Mouse (Mus musculus) megakaryocyte, embryonic 14.5 days (primary cell): ENCODE results near the gene Tlnrd1.

Source experiments
- FLI1 ChIP-seq: IDR thresholded peaks from 2 replicates; pipeline ENCODE4 v1.6.1; 2012; ENCODE audit warnings: low read length, inconsistent platforms, mixed read lengths
- GATA1 ChIP-seq: IDR thresholded peaks from 3 replicates; pipeline ENCODE4 v1.6.1; 2012; ENCODE audit warnings: mixed read lengths, low read length, inconsistent platforms, borderline replicate concordance

DNA sequence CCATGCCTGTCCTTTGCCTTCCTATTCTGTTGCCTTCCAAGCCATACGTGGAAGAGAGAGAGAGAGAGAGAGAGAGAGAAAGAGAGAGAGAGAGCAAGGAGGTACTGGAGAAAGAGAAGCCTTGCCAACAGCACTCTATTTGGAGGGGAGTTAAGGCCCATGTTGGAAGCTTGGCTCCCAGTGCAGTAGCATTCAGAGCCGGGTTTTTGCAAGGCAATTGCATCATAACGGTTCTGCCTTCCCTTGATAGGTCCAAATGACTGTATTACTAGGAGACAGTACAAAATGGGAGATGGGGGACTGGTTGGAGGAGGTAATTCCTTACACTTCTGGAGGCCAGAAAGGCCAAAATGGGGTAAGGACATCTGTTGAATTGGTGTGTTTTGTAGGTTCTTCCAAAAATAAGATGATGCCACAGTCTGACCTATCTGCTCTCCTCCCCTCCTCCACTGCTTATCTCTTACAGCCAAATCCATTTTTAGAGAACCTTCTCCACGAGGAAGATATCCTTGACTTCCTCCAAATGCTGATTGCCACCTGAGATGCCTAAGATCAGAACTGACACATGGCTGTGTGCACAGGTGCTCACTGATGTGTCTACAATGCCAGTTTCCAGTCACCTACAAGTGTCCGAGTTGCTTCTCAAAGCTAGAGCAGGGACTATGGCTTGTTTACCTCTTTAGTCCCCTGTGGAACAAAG is 45.4 kb downstream of the Tlnrd1 start:
- no peak for TF ChIP-seq FLI1
- TF ChIP-seq GATA1 = no peak
